Comparison of ENCODE assay signal across 31 mouse cellular contexts in the genomic region with DNA sequence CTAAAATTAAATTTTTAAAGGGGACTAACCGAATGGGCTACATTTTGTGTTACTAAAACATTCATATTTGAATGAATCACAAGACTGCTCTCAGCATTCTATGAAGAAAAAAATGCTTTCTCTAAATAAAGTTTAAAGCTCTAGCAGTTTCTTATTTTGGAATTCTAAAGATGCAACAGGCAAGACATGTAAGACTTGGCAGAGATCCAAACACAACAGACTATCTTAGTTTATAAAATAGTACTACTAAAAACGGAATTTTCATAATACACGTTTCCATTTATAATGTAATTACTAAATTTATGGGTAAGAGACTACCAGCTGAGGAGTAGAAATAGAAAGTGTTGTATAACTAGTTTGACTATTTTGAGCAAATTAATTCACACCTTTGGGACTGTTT. TPM values are rescaled to one million over a fixed set of nuclear protein-coding genes. Genes with fewer than 3 reads are reported as not detected.
DNase-seq lines count a peak whose midpoint lies in the region; ATAC-seq and TF ChIP-seq lines count a peak whose summit lies in the region.
"Had no signal": no experiment of that assay in that cellular context is flagged by ENCODE, and none has a peak within 500 bp of the region (broad histone marks: within the 10 kb centered on the region; RNA-seq: fewer than 3 reads in every experiment).

No protein-coding gene starts in this region.

- H3K4me3 ChIP-seq in forebrain, postnatal 0 days (ENCODE audit: low read depth, low read length) = no peak overlapping the region
- H3K4me3 ChIP-seq in forebrain, embryonic 11.5 days (ENCODE audit: low read depth, low read length) = no peak overlapping the region
- H3K4me3 ChIP-seq in kidney, postnatal 0 days (replicated peaks; ENCODE audit: low read depth, low read length) = no peak overlapping the region
- no peak overlapping the region for H3K4me3 ChIP-seq in midbrain, embryonic 14.5 days (replicated peaks; ENCODE audit: low read depth, low read length)
- H3K4me3 ChIP-seq in midbrain, embryonic 11.5 days (ENCODE audit: low read depth, low read length) = no peak overlapping the region
- H3K4me3 ChIP-seq: embryonic facial prominence, embryonic 12.5 days; forebrain, embryonic 10.5 days; gastrocnemius, adult 2 months; heart, embryonic 13.5 days; hindbrain, embryonic 15.5 days; lung, embryonic 15.5 days; megakaryocyte, embryonic 14.5 days; midbrain, embryonic 13.5 days had no signal

- TF ChIP-seq CTCF in forebrain, postnatal 0 days (IDR thresholded peaks at IDR 0.05; ENCODE audit: low read depth) = no peak
- no peak for TF ChIP-seq CTCF in kidney, postnatal 0 days (IDR thresholded peaks at IDR 0.05; ENCODE audit: low read depth)

- H3K4me2 ChIP-seq in forebrain, postnatal 0 days (ENCODE audit: low read depth) = no peak overlapping the region
- H3K4me2 ChIP-seq in forebrain, embryonic 11.5 days (ENCODE audit: low read depth, low read length, severe bottlenecking) = no peak overlapping the region
- no peak overlapping the region for H3K4me2 ChIP-seq in kidney, postnatal 0 days (ENCODE audit: low read length)
- H3K4me2 ChIP-seq in midbrain, embryonic 14.5 days (ENCODE audit: low read length) = no peak overlapping the region
- no peak overlapping the region for H3K4me2 ChIP-seq in midbrain, embryonic 11.5 days
- H3K4me2 ChIP-seq: embryonic facial prominence, embryonic 12.5 days; heart, embryonic 13.5 days; hindbrain, embryonic 15.5 days; lung, embryonic 15.5 days; midbrain, embryonic 13.5 days had no signal

- no peaks in the 10 kb centered on the region for H3K36me3 ChIP-seq in forebrain, postnatal 0 days (ENCODE audit: insufficient read depth)
- no peaks in the 10 kb centered on the region for H3K36me3 ChIP-seq in forebrain, embryonic 11.5 days (ENCODE audit: control insufficient read depth, insufficient read depth, low read length)
- no peaks in the 10 kb centered on the region for H3K36me3 ChIP-seq in kidney, postnatal 0 days (ENCODE audit: insufficient read depth, low read length)
- no peaks in the 10 kb centered on the region for H3K36me3 ChIP-seq in midbrain, embryonic 14.5 days (ENCODE audit: control insufficient read depth, insufficient read depth, low read length)
- no peaks in the 10 kb centered on the region for H3K36me3 ChIP-seq in midbrain, embryonic 11.5 days (ENCODE audit: control insufficient read depth, insufficient read depth, low read length)
- H3K36me3 ChIP-seq: hindbrain, embryonic 15.5 days; midbrain, embryonic 13.5 days had no signal

- 62% methylated on average over 3 of the region's 3 CpGs for WGBS in forebrain, postnatal 0 days
- 92% methylated on average over 3 of the region's 3 CpGs for WGBS in forebrain, embryonic 11.5 days
- 53% methylated on average over 3 of the region's 3 CpGs for WGBS in kidney, postnatal 0 days
- WGBS in midbrain, embryonic 14.5 days = 96% methylated on average over 3 of the region's 3 CpGs
- 93% methylated on average over 3 of the region's 3 CpGs for WGBS in midbrain, embryonic 11.5 days

- peak; percentile 20 for DNase-seq in forebrain, postnatal 0 days
- no peak for DNase-seq in forebrain, embryonic 11.5 days (ENCODE audit: low spot score)
- DNase-seq in kidney, postnatal 0 days (ENCODE audit: low spot score) = peak; percentile 65
- no peak for DNase-seq in kidney, postnatal 4 days
- DNase-seq in midbrain, embryonic 14.5 days = peak; percentile 31
- DNase-seq in midbrain, embryonic 11.5 days (ENCODE audit: low spot score, missing footprints) = no peak
- DNase-seq in telencephalon, adult 2 months (ENCODE audit: low read depth, low spot score) = peak; percentile 65
- DNase-seq in natural killer cell, adult 2 months (ENCODE audit: low spot score in 2 of 2) = no peak
- DNase-seq: adrenal gland, adult 8-10 months; cerebellum, adult 11 months; cerebellum, adult 9-10 months; cerebellum, postnatal 36 days; gastrocnemius, adult 2 months; gastrocnemius, postnatal 36 days; heart, adult 18-20 months; heart, postnatal 10 days; kidney, adult 9 months; kidney, postnatal 14 days; liver; lung, postnatal 4 days; thymus, postnatal 4 days had no signal

- H3K4me1 ChIP-seq in forebrain, postnatal 0 days (ENCODE audit: insufficient read depth) = no peaks in the 10 kb centered on the region
- H3K4me1 ChIP-seq in forebrain, embryonic 11.5 days (replicated peaks; ENCODE audit: control insufficient read depth, insufficient read depth, low read length) = no peaks in the 10 kb centered on the region
- no peaks in the 10 kb centered on the region for H3K4me1 ChIP-seq in kidney, postnatal 0 days (replicated peaks; ENCODE audit: insufficient read depth, low read length)
- no peaks in the 10 kb centered on the region for H3K4me1 ChIP-seq in midbrain, embryonic 14.5 days (ENCODE audit: control insufficient read depth, insufficient read depth, low read length)
- no peaks in the 10 kb centered on the region for H3K4me1 ChIP-seq in midbrain, embryonic 11.5 days (ENCODE audit: control insufficient read depth, insufficient read depth, low read length)
- H3K4me1 ChIP-seq: embryonic facial prominence, embryonic 12.5 days; forebrain, embryonic 10.5 days; hindbrain, embryonic 15.5 days; lung, embryonic 15.5 days; midbrain, embryonic 13.5 days had no signal

- no peaks in the 10 kb centered on the region for H3K9me3 ChIP-seq in forebrain, postnatal 0 days (ENCODE audit: low read length)
- no peaks in the 10 kb centered on the region for H3K9me3 ChIP-seq in forebrain, embryonic 11.5 days (ENCODE audit: control insufficient read depth, low read length)
- no peaks in the 10 kb centered on the region for H3K9me3 ChIP-seq in kidney, postnatal 0 days (replicated peaks; ENCODE audit: low read length)
- no peaks in the 10 kb centered on the region for H3K9me3 ChIP-seq in midbrain, embryonic 14.5 days (ENCODE audit: control insufficient read depth, low read length)
- H3K9me3 ChIP-seq in midbrain, embryonic 11.5 days (ENCODE audit: control insufficient read depth, low read length) = no peaks in the 10 kb centered on the region
- H3K9me3 ChIP-seq: embryonic facial prominence, embryonic 12.5 days; forebrain, embryonic 10.5 days; heart, embryonic 13.5 days; hindbrain, embryonic 15.5 days; lung, embryonic 15.5 days; megakaryocyte, embryonic 14.5 days; midbrain, embryonic 13.5 days had no signal

- no peak overlapping the region for H3K9ac ChIP-seq in forebrain, postnatal 0 days
- no peak overlapping the region for H3K9ac ChIP-seq in forebrain, embryonic 11.5 days (ENCODE audit: low read length)
- H3K9ac ChIP-seq in kidney, postnatal 0 days (ENCODE audit: low read depth, low read length) = no peak overlapping the region
- H3K9ac ChIP-seq in midbrain, embryonic 14.5 days (replicated peaks; ENCODE audit: low read length) = no peak overlapping the region
- no peak overlapping the region for H3K9ac ChIP-seq in midbrain, embryonic 11.5 days (ENCODE audit: low read length)
- H3K9ac ChIP-seq: embryonic facial prominence, embryonic 12.5 days; heart, embryonic 13.5 days; hindbrain, embryonic 15.5 days; liver, embryonic 14.5 days; lung, embryonic 15.5 days; midbrain, embryonic 13.5 days had no signal

- ATAC-seq in forebrain, postnatal 0 days = no peak
- no peak for ATAC-seq in forebrain, embryonic 11.5 days (replicated peaks; ENCODE audit: low FRiP score)
- ATAC-seq in kidney, postnatal 0 days (replicated peaks; ENCODE audit: low FRiP score, low read depth) = no peak
- ATAC-seq in midbrain, embryonic 14.5 days (ENCODE audit: low FRiP score, low TSS enrichment) = no peak
- no peak for ATAC-seq in midbrain, embryonic 11.5 days (ENCODE audit: low FRiP score)
- ATAC-seq: activated CD4-positive, CD25-positive, alpha-beta regulatory T cell, adult 4 months; CD4-positive, CD25-positive, alpha-beta regulatory T cell, adult 4 months; midbrain, embryonic 13.5 days had no signal

- no peaks in the 10 kb centered on the region for H3K27me3 ChIP-seq in forebrain, postnatal 0 days (ENCODE audit: insufficient read depth, low read length)
- H3K27me3 ChIP-seq in forebrain, embryonic 11.5 days (ENCODE audit: control insufficient read depth, insufficient read depth, low read length) = no peaks in the 10 kb centered on the region
- H3K27me3 ChIP-seq in kidney, postnatal 0 days (ENCODE audit: insufficient read depth, low read length) = no peaks in the 10 kb centered on the region
- no peaks in the 10 kb centered on the region for H3K27me3 ChIP-seq in midbrain, embryonic 14.5 days (ENCODE audit: control insufficient read depth, insufficient read depth, low read length)
- no peaks in the 10 kb centered on the region for H3K27me3 ChIP-seq in midbrain, embryonic 11.5 days (ENCODE audit: control insufficient read depth, insufficient read depth, low read length)
- H3K27me3 ChIP-seq: embryonic facial prominence, embryonic 12.5 days; heart, embryonic 13.5 days; hindbrain, embryonic 15.5 days; lung, embryonic 15.5 days; megakaryocyte, embryonic 14.5 days; midbrain, embryonic 13.5 days had no signal

- no peak overlapping the region for H3K27ac ChIP-seq in forebrain, postnatal 0 days (ENCODE audit: low read depth, low read length)
- H3K27ac ChIP-seq in forebrain, embryonic 11.5 days (ENCODE audit: low read depth, low read length) = no peak overlapping the region
- no peak overlapping the region for H3K27ac ChIP-seq in kidney, postnatal 0 days
- H3K27ac ChIP-seq in midbrain, embryonic 14.5 days (replicated peaks; ENCODE audit: low read depth, low read length) = no peak overlapping the region
- no peak overlapping the region for H3K27ac ChIP-seq in midbrain, embryonic 11.5 days (ENCODE audit: low read depth, low read length)
- H3K27ac ChIP-seq: embryonic facial prominence, embryonic 12.5 days; forebrain, embryonic 10.5 days; heart, embryonic 13.5 days; hindbrain, embryonic 15.5 days; liver, embryonic 14.5 days; lung, embryonic 15.5 days; midbrain, embryonic 13.5 days had no signal

RNA-seq across cellular contexts. Expression of a gene that starts 30.2 kb away (rescaled TPM):
- 34.5 and 34.6 TPM in 2 replicates for total RNA-seq in forebrain, postnatal 0 days (2014; rRNA removed)
- 16.1 and 18.4 TPM in 2 replicates for polyA plus RNA-seq in forebrain, postnatal 0 days (2015; fragmentation: Nextera tagmentation; extraction: Ambion mirVana)
- polyA plus RNA-seq in forebrain, embryonic 11.5 days (2014; fragmentation: Nextera tagmentation; extraction: Ambion mirVana) = 51.0 and 55.1 TPM in 2 replicates
- 55.7 and 63.7 TPM in 2 replicates for polyA plus RNA-seq in kidney, postnatal 0 days (2015; fragmentation: Nextera tagmentation; extraction: Ambion mirVana)
- 24.7 and 30.9 TPM in 2 replicates for polyA plus RNA-seq in midbrain, embryonic 14.5 days (2014; fragmentation: Nextera tagmentation; extraction: Ambion mirVana)
- 43.0 and 45.9 TPM in 2 replicates for polyA plus RNA-seq in midbrain, embryonic 11.5 days (2014; fragmentation: Nextera tagmentation; extraction: Ambion mirVana)

Comparison
In these comparisons a context has a peak if more than half of its experiments do, and no peak if none do; other contexts are left out.
1. DNase-seq: peak in forebrain, postnatal 0 days (single experiment), kidney, postnatal 0 days (single experiment), midbrain, embryonic 14.5 days (single experiment) and telencephalon, adult 2 months (single experiment); none in forebrain, embryonic 11.5 days (single experiment), kidney, postnatal 4 days (0 of 2), midbrain, embryonic 11.5 days (single experiment) and natural killer cell, adult 2 months (0 of 2).